Mouse (Mus musculus): Measurements from ENCODE around the gene Pdxk.

DNA sequence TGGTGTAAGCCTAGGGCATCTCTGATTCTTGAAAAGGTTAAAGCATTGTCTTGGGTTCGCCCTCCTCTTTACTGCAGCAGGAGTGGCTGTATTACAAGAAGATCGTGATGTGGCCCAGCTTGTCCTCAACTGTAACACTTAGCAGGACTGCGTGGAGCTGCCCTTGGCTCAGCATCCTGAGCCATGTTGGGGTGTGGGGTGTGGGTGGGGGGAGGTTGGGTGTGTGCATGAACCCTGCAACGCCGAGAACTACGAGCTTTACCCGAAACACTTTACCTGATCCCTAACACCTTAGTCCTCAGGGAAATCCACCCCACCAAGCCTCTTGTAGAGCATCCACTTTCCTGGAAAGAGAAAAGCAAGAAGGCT, 51.6 kb downstream of the Pdxk start:
- TF ChIP-seq EP300 (IDR thresholded peaks at IDR 0.05; ENCODE audit: insufficient read depth, low read depth, low read length) (no peak), POLR2A (IDR thresholded peaks at IDR 0.05; ENCODE audit: insufficient read depth, low read length) (no peak), CTCF (IDR thresholded peaks at IDR 0.05; ENCODE audit: low read depth, low read length) (no peak)
